Mouse (Mus musculus): ENCODE data around the gene Crebrf.

DNA sequence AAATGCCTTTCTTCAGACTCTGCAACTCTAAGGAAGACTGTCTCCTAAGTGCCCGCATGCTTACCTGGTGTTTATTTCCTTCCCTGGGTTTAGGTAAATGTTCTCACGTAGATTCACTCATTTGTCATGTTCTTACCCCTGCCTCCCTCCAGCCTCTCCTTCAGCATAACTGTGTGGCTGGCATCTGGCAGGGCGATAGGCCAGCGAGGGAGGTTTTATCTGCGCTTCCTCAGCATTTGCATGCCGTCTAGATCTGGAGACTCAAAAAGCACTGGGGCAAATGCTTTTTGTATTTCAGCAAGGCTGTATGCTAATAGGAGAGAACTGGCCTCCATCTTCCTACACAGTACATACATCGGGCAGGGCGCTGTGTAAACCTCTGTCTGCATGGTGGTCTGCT is 69.1 kb downstream of the Crebrf start:
- peak; percentile 81 for TF ChIP-seq POLR2A (IDR thresholded peaks at IDR 0.05; ENCODE audit: low read depth, low read length)
- TF ChIP-seq ZNF384 (IDR thresholded peaks at IDR 0.05; ENCODE audit: low read depth, low read length) = no peak
- TF ChIP-seq E2F4 (IDR thresholded peaks at IDR 0.05; ENCODE audit: insufficient replicate concordance, low read depth, low read length) = no peak
- TF ChIP-seq MAZ (IDR thresholded peaks at IDR 0.05; ENCODE audit: low read depth, low read length) = no peak
- TF ChIP-seq CTCF (conservative IDR thresholded peaks at IDR 0.05 in 1 of 2, IDR thresholded peaks at IDR 0.05 in 1 of 2; ENCODE audit: low read depth in 2 of 2, low read length in 2 of 2) = no peak
- no peak for TF ChIP-seq KAT2A (IDR thresholded peaks at IDR 0.05; ENCODE audit: insufficient replicate concordance, low read length)
- no peak for TF ChIP-seq JUN (IDR thresholded peaks at IDR 0.05; ENCODE audit: insufficient read depth, low read depth, low read length)
- TF ChIP-seq SMC3 (IDR thresholded peaks at IDR 0.05; ENCODE audit: low read depth, low read length) = no peak
- TF ChIP-seq NELFE (IDR thresholded peaks at IDR 0.05; ENCODE audit: low read depth, low read length) = no peak
- no peak for TF ChIP-seq JUND (conservative IDR thresholded peaks at IDR 0.05; ENCODE audit: low read depth, low read length)
- TF ChIP-seq TBP (conservative IDR thresholded peaks at IDR 0.05; ENCODE audit: low read depth, low read length) = 0 out of 2 replicates have a peak, but pooled peaks have one; percentile 64
- no peak for TF ChIP-seq EP300 (IDR thresholded peaks at IDR 0.05; ENCODE audit: low read length)

All from CH12.LX (cell line).